Mouse (Mus musculus): ENCODE data around the gene Hs3st4. TPM values are rescaled to one million over a fixed set of nuclear protein-coding genes. Genes with fewer than 3 reads are reported as not detected.

Gene Hs3st4
- polyA plus RNA-seq, 1 experiment from 2014 or later, result not detected

- Histone ChIP-seq H3K27ac (ENCODE audit: low read depth) (no peak overlapping the region), H3K4me2 (ENCODE audit: low read length) (no peak overlapping the region), H3K4me1 (replicated peaks; ENCODE audit: control insufficient read depth, insufficient read depth, low read length) (no peaks in the 10 kb centered on the region), H3K9me3 (ENCODE audit: control insufficient read depth, low read length) (no peaks in the 10 kb centered on the region), H3K27me3 (replicated peaks; ENCODE audit: control insufficient read depth, insufficient read depth, low read length) (no peaks in the 10 kb centered on the region), H3K36me3 (ENCODE audit: control insufficient read depth, insufficient read depth, low read length) (no peaks in the 10 kb centered on the region), H3K4me3 (ENCODE audit: low read depth, low read length) (no peak overlapping the region), H3K9ac (ENCODE audit: low read length) (no peak overlapping the region)
- 73% methylated on average over 1 of the region's 1 CpGs for WGBS
- ATAC-seq (replicated peaks; ENCODE audit: low FRiP score, low TSS enrichment, low read depth), result no peak
- DNase-seq (ENCODE audit: low spot score), result no peak
Observed at GRCm38 (mm10) chr7:124335635-124336034, 353.0 kb downstream of the Hs3st4 start.

GRCm38 (mm10) chr7:124341510-124341909, 358.8 kb downstream of the Hs3st4 start:
- Histone ChIP-seq H3K9ac (ENCODE audit: low read length) (no peak overlapping the region), H3K36me3 (ENCODE audit: control insufficient read depth, insufficient read depth, low read length) (no peaks in the 10 kb centered on the region), H3K27me3 (replicated peaks; ENCODE audit: control insufficient read depth, insufficient read depth, low read length) (no peaks in the 10 kb centered on the region), H3K27ac (ENCODE audit: low read depth) (no peak overlapping the region), H3K9me3 (ENCODE audit: control insufficient read depth, low read length) (no peaks in the 10 kb centered on the region), H3K4me3 (ENCODE audit: low read depth, low read length) (no peak overlapping the region), H3K4me2 (ENCODE audit: low read length) (no peak overlapping the region), H3K4me1 (replicated peaks; ENCODE audit: control insufficient read depth, insufficient read depth, low read length) (no peaks in the 10 kb centered on the region)
- WGBS, result 81% methylated on average over 3 of the region's 3 CpGs
- ATAC-seq (replicated peaks; ENCODE audit: low FRiP score, low TSS enrichment, low read depth), result no peak
- DNase-seq (ENCODE audit: low spot score), result no peak

GRCm38 (mm10) chr7:124347218-124348017, 364.7 kb downstream of the Hs3st4 start:
- no peaks in the 10 kb centered on the region for H3K36me3 ChIP-seq (ENCODE audit: control insufficient read depth, insufficient read depth, low read length)
- no peak overlapping the region for H3K9ac ChIP-seq (ENCODE audit: low read length)
- DNase-seq (ENCODE audit: low spot score) (no peak), ATAC-seq (replicated peaks; ENCODE audit: low FRiP score, low TSS enrichment, low read depth) (no peak)
- no peak overlapping the region for H3K4me2 ChIP-seq (ENCODE audit: low read length)
- H3K4me3 ChIP-seq (ENCODE audit: low read depth, low read length), result no peak overlapping the region
- no peaks in the 10 kb centered on the region for H3K27me3 ChIP-seq (replicated peaks; ENCODE audit: control insufficient read depth, insufficient read depth, low read length)
- no peaks in the 10 kb centered on the region for H3K9me3 ChIP-seq (ENCODE audit: control insufficient read depth, low read length)
- WGBS, result 46% methylated on average over 13 of the region's 13 CpGs
- H3K27ac ChIP-seq (ENCODE audit: low read depth), result no peak overlapping the region
- H3K4me1 ChIP-seq (replicated peaks; ENCODE audit: control insufficient read depth, insufficient read depth, low read length), result no peaks in the 10 kb centered on the region

- Histone ChIP-seq H3K9me3 (ENCODE audit: control insufficient read depth, low read length) (no peaks in the 10 kb centered on the region), H3K27ac (ENCODE audit: low read depth) (no peak overlapping the region), H3K27me3 (replicated peaks; ENCODE audit: control insufficient read depth, insufficient read depth, low read length) (no peaks in the 10 kb centered on the region), H3K36me3 (ENCODE audit: control insufficient read depth, insufficient read depth, low read length) (no peaks in the 10 kb centered on the region), H3K4me3 (ENCODE audit: low read depth, low read length) (no peak overlapping the region), H3K4me2 (ENCODE audit: low read length) (no peak overlapping the region), H3K4me1 (replicated peaks; ENCODE audit: control insufficient read depth, insufficient read depth, low read length) (no peaks in the 10 kb centered on the region), H3K9ac (ENCODE audit: low read length) (no peak overlapping the region)
- ATAC-seq (replicated peaks; ENCODE audit: low FRiP score, low TSS enrichment, low read depth) (no peak), DNase-seq (ENCODE audit: low spot score) (no peak)
- 91% methylated on average over 4 of the region's 4 CpGs for WGBS
Observed at GRCm38 (mm10) chr7:124354035-124354434, 371.4 kb downstream of the Hs3st4 start.

- Histone ChIP-seq H3K27me3 (replicated peaks; ENCODE audit: control insufficient read depth, insufficient read depth, low read length) (no peaks in the 10 kb centered on the region), H3K36me3 (ENCODE audit: control insufficient read depth, insufficient read depth, low read length) (no peaks in the 10 kb centered on the region), H3K4me3 (ENCODE audit: low read depth, low read length) (no peak overlapping the region), H3K9me3 (ENCODE audit: control insufficient read depth, low read length) (no peaks in the 10 kb centered on the region), H3K27ac (ENCODE audit: low read depth) (no peak overlapping the region), H3K4me1 (replicated peaks; ENCODE audit: control insufficient read depth, insufficient read depth, low read length) (no peaks in the 10 kb centered on the region), H3K9ac (ENCODE audit: low read length) (no peak overlapping the region), H3K4me2 (ENCODE audit: low read length) (no peak overlapping the region)
- DNase-seq (ENCODE audit: low spot score), result no peak
- WGBS, result 36% methylated on average over 3 of the region's 3 CpGs
- no peak for ATAC-seq (replicated peaks; ENCODE audit: low FRiP score, low TSS enrichment, low read depth)
Observed at GRCm38 (mm10) chr7:124358068-124358467, 375.4 kb downstream of the Hs3st4 start.

- ATAC-seq (replicated peaks; ENCODE audit: low FRiP score, low TSS enrichment, low read depth), result no peak
- Histone ChIP-seq H3K4me2 (ENCODE audit: low read length) (no peak overlapping the region), H3K36me3 (ENCODE audit: control insufficient read depth, insufficient read depth, low read length) (no peaks in the 10 kb centered on the region), H3K27me3 (replicated peaks; ENCODE audit: control insufficient read depth, insufficient read depth, low read length) (no peaks in the 10 kb centered on the region), H3K9ac (ENCODE audit: low read length) (no peak overlapping the region), H3K4me1 (replicated peaks; ENCODE audit: control insufficient read depth, insufficient read depth, low read length) (no peaks in the 10 kb centered on the region), H3K4me3 (ENCODE audit: low read depth, low read length) (no peak overlapping the region), H3K27ac (ENCODE audit: low read depth) (no peak overlapping the region), H3K9me3 (ENCODE audit: control insufficient read depth, low read length) (no peaks in the 10 kb centered on the region)
- no peak for DNase-seq (ENCODE audit: low spot score)
- WGBS, result 72% methylated on average over 4 of the region's 4 CpGs
Observed at GRCm38 (mm10) chr7:124359836-124360235, 377.2 kb downstream of the Hs3st4 start.

GRCm38 (mm10) chr7:124372297-124372696, 389.6 kb downstream of the Hs3st4 start:
- Histone ChIP-seq H3K27me3 (replicated peaks; ENCODE audit: control insufficient read depth, insufficient read depth, low read length) (no peaks in the 10 kb centered on the region), H3K9me3 (ENCODE audit: control insufficient read depth, low read length) (no peaks in the 10 kb centered on the region), H3K9ac (ENCODE audit: low read length) (no peak overlapping the region), H3K27ac (ENCODE audit: low read depth) (no peak overlapping the region), H3K4me1 (replicated peaks; ENCODE audit: control insufficient read depth, insufficient read depth, low read length) (no peaks in the 10 kb centered on the region), H3K4me3 (ENCODE audit: low read depth, low read length) (no peak overlapping the region), H3K4me2 (ENCODE audit: low read length) (no peak overlapping the region), H3K36me3 (ENCODE audit: control insufficient read depth, insufficient read depth, low read length) (no peaks in the 10 kb centered on the region)
- 40% methylated on average over 1 of the region's 1 CpGs for WGBS
- ATAC-seq (replicated peaks; ENCODE audit: low FRiP score, low TSS enrichment, low read depth) (peak; percentile 66; the same call in 1 of the 2 replicates), DNase-seq (ENCODE audit: low spot score) (no peak)

- Histone ChIP-seq H3K36me3 (ENCODE audit: control insufficient read depth, insufficient read depth, low read length) (no peaks in the 10 kb centered on the region), H3K4me1 (replicated peaks; ENCODE audit: control insufficient read depth, insufficient read depth, low read length) (no peaks in the 10 kb centered on the region), H3K4me3 (ENCODE audit: low read depth, low read length) (no peak overlapping the region), H3K27ac (ENCODE audit: low read depth) (no peak overlapping the region), H3K9ac (ENCODE audit: low read length) (no peak overlapping the region), H3K9me3 (ENCODE audit: control insufficient read depth, low read length) (no peaks in the 10 kb centered on the region), H3K27me3 (replicated peaks; ENCODE audit: control insufficient read depth, insufficient read depth, low read length) (no peaks in the 10 kb centered on the region), H3K4me2 (ENCODE audit: low read length) (no peak overlapping the region)
- ATAC-seq (replicated peaks; ENCODE audit: low FRiP score, low TSS enrichment, low read depth), result peak; percentile 83
- no peak for DNase-seq (ENCODE audit: low spot score)
- 74% methylated on average over 2 of the region's 2 CpGs for WGBS
Observed at GRCm38 (mm10) chr7:124372697-124373096, 390.0 kb downstream of the Hs3st4 start.

- ATAC-seq (replicated peaks; ENCODE audit: low FRiP score, low TSS enrichment, low read depth) (no peak), DNase-seq (ENCODE audit: low spot score) (no peak)
- Histone ChIP-seq H3K27ac (ENCODE audit: low read depth) (no peak overlapping the region), H3K4me3 (ENCODE audit: low read depth, low read length) (no peak overlapping the region), H3K4me1 (replicated peaks; ENCODE audit: control insufficient read depth, insufficient read depth, low read length) (no peaks in the 10 kb centered on the region), H3K9ac (ENCODE audit: low read length) (no peak overlapping the region), H3K36me3 (ENCODE audit: control insufficient read depth, insufficient read depth, low read length) (no peaks in the 10 kb centered on the region), H3K4me2 (ENCODE audit: low read length) (no peak overlapping the region), H3K27me3 (replicated peaks; ENCODE audit: control insufficient read depth, insufficient read depth, low read length) (no peaks in the 10 kb centered on the region), H3K9me3 (ENCODE audit: control insufficient read depth, low read length) (no peaks in the 10 kb centered on the region)
- 37% methylated on average over 4 of the region's 4 CpGs for WGBS
Observed at GRCm38 (mm10) chr7:124383489-124383888, 400.8 kb downstream of the Hs3st4 start.

Measured in intestine, embryonic 14.5 days (tissue).